Mouse (Mus musculus) myocyte (in vitro differentiated cells): ENCODE results near the gene Hspa2.

Source experiments
- MAX ChIP-seq: IDR thresholded peaks from one replicate; pipeline ENCODE4 v1.6.1; 2011; ENCODE audit warnings: low read depth, mild to moderate bottlenecking, control low read depth
- MYOG ChIP-seq, 3 experiments: IDR thresholded peaks; one replicate each; pipeline ENCODE4 v1.6.1; 2011; ENCODE audit warnings: control low read depth in 2 of 3, low read depth in 2 of 3, mild to moderate bottlenecking in 2 of 3; ENCODE audit not compliant: insufficient read length in 2 of 3, control insufficient read depth in 1 of 3, insufficient read depth in 1 of 3
- POLR2A ChIP-seq: IDR thresholded peaks from one replicate; pipeline ENCODE4 v1.6.1; 2011; ENCODE audit warnings: low read depth, mild to moderate bottlenecking, control low read depth, moderate library complexity; ENCODE audit not compliant: insufficient read length
- POLR2AphosphoS2 ChIP-seq: IDR thresholded peaks from one replicate; pipeline ENCODE4 v1.6.1; 2011; ENCODE audit warnings: low read depth, control low read depth; ENCODE audit not compliant: insufficient read length
- REST ChIP-seq: IDR thresholded peaks from one replicate; pipeline ENCODE4 v1.6.1; 2011; ENCODE audit warnings: mild to moderate bottlenecking, control low read depth, moderate library complexity; ENCODE audit not compliant: insufficient read depth, insufficient read length
- TCF12 ChIP-seq: IDR thresholded peaks from one replicate; pipeline ENCODE4 v1.6.1; 2011; ENCODE audit warnings: mild to moderate bottlenecking, control low read depth; ENCODE audit not compliant: poor library complexity, insufficient read depth, severe bottlenecking
- TCF3 ChIP-seq: IDR thresholded peaks from one replicate; pipeline ENCODE4 v1.6.1; 2011; ENCODE audit warnings: low read depth, control low read depth; ENCODE audit not compliant: insufficient read length
- USF1 ChIP-seq: IDR thresholded peaks from one replicate; pipeline ENCODE4 v1.6.1; 2011; ENCODE audit warnings: low read depth, mild to moderate bottlenecking, control low read depth, moderate library complexity

DNA sequence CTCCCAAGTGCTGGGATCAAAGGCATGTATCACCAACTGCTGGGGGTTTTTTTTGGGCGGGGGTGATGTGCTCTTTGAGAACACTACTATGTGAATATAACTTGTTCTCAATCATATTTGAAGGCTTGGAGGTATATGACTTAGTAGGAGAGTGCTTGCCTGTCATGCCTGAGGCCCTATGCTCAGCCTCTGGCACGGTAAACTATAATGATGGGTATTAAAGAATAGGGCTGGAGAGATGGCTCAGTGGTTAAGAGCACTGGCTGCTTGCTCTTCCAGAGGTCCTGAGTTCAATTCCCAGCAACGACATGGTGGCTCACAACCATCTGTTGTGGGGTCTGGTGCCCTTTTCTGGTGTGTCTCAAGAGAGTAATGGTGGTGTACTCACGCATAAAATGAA, 29.1 kb upstream of the Hspa2 start:
- TF ChIP-seq TCF12 = no peak
- no peak for TF ChIP-seq POLR2A
- no peak for TF ChIP-seq USF1
- TF ChIP-seq MAX = no peak
- TF ChIP-seq POLR2AphosphoS2 = no peak
- TF ChIP-seq REST = no peak
- TF ChIP-seq MYOG (IDR thresholded peaks at IDR 0.05; ENCODE audit: control insufficient read depth in 1 of 3, insufficient read depth in 1 of 3, insufficient read length in 2 of 3, low read depth in 2 of 3) = no peak
- no peak for TF ChIP-seq TCF3
